Mouse (Mus musculus) ovary, postnatal 36 days (tissue): ENCODE data around the gene Rtn4rl1.
"Not testable (repeated sequence)": the region's sequence is repeated elsewhere in the genome, so short reads cannot be mapped to it uniquely, and the experiment has no call there.

Experiments used
- DNase-seq: peaks from one replicate; pipeline ENCODE4 v3.0.0; 2022; ENCODE audit warnings: low spot score, mixed read lengths

Rtn4rl1 gene

GRCm38 (mm10) chr11:75165441-75166192, 28.0 kb upstream of the Rtn4rl1 start:
- DNase-seq: peak; percentile 82

GRCm38 (mm10) chr11:75166193-75166842, 27.3 kb upstream of the Rtn4rl1 start:
- DNase-seq: peak; percentile 35

GRCm38 (mm10) chr11:75166861-75167642, 26.5 kb upstream of the Rtn4rl1 start:
- DNase-seq: peak; percentile 36

GRCm38 (mm10) chr11:75167643-75168589, 25.7 kb upstream of the Rtn4rl1 start:
- peak; percentile 37 for DNase-seq

GRCm38 (mm10) chr11:75168590-75169361, 24.8 kb upstream of the Rtn4rl1 start:
- DNase-seq: peak; percentile 86

- DNase-seq: peak; percentile 23
These were observed 24.0 kb upstream of the Rtn4rl1 start, which contains the start of gene Hic1 for GRCm38 (mm10) chr11:75169405-75170080. Gene Hic1, minus strand, starts transcription at chr11:75169519.

GRCm38 (mm10) chr11:75170136-75170751, 23.3 kb upstream of the Rtn4rl1 start:
- DNase-seq: peak; percentile 91

- DNase-seq: no peak
These were observed 22.3 kb upstream of the Rtn4rl1 start for GRCm38 (mm10) chr11:75171186-75171865.

- DNase-seq: peak; percentile 31
These were observed 21.2 kb upstream of the Rtn4rl1 start for GRCm38 (mm10) chr11:75172151-75173094.

- DNase-seq: peak; percentile 89
These were observed 20.3 kb upstream of the Rtn4rl1 start for GRCm38 (mm10) chr11:75173095-75173798.

GRCm38 (mm10) chr11:75173799-75174165, 19.8 kb upstream of the Rtn4rl1 start:
- DNase-seq: no peak

- not testable (repeated sequence) for DNase-seq
These were observed 19.0 kb upstream of the Rtn4rl1 start for GRCm38 (mm10) chr11:75174574-75174973.

- DNase-seq: no peak
These were observed 15.6 kb upstream of the Rtn4rl1 start for GRCm38 (mm10) chr11:75178011-75178410.

GRCm38 (mm10) chr11:75178672-75179208, 14.8 kb upstream of the Rtn4rl1 start, which contains the start of gene Ovca2:
Gene Ovca2, minus strand, starts transcription at chr11:75178835.
- DNase-seq: peak; percentile 89

GRCm38 (mm10) chr11:75183917-75184570, 9.5 kb upstream of the Rtn4rl1 start:
- no peak for DNase-seq

- no peak for DNase-seq
These were observed 9.0 kb upstream of the Rtn4rl1 start for GRCm38 (mm10) chr11:75184573-75184972.
